Comparison of ENCODE assay signal across 8 mouse cellular contexts in genomic region chr12:55388478-55388877, GRCm38 (mm10). TPM values are rescaled to one million over a fixed set of nuclear protein-coding genes. Genes with fewer than 3 reads are reported as not detected.
DNase-seq lines count a peak whose midpoint lies in the region; ATAC-seq and TF ChIP-seq lines count a peak whose summit lies in the region.

No protein-coding gene starts in this region.

- DNase-seq in gastrocnemius, adult 18-20 months (ENCODE audit: low spot score) = peak; percentile 30
- no peak for DNase-seq in gastrocnemius, postnatal 36 days
- DNase-seq in A20 (ENCODE audit: low read depth, low spot score) = peak; percentile 90
- DNase-seq in adrenal gland, postnatal 36 days = peak; percentile 29 to 64
- peak; percentile 57 for DNase-seq in hindbrain, postnatal 0 days (ENCODE audit: low spot score)
- peak; percentile 28 for DNase-seq in lung, adult 2 months
- peak; percentile 50 to 84 for DNase-seq in spleen, postnatal 10 days (ENCODE audit: low spot score in 2 of 2)

- ATAC-seq in hindbrain, postnatal 0 days = peak; percentile 71
- no peak for ATAC-seq in forebrain, embryonic 13.5 days

- TF ChIP-seq CTCF in hindbrain, postnatal 0 days (IDR thresholded peaks at IDR 0.05; ENCODE audit: low read depth) = peak; percentile 55
- TF ChIP-seq CTCF in lung, adult 2 months (IDR thresholded peaks at IDR 0.05; ENCODE audit: insufficient read depth, low read length) = 0 out of 2 replicates have a peak, but pooled peaks have one; percentile 8

- TF ChIP-seq POLR2A in lung, adult 2 months (IDR thresholded peaks at IDR 0.05; ENCODE audit: borderline replicate concordance, extremely low read depth, low read depth, low read length) = no peak

- no peaks in the 10 kb centered on the region for H3K4me1 ChIP-seq in hindbrain, postnatal 0 days (ENCODE audit: insufficient read depth, low read length)
- H3K4me1 ChIP-seq in lung, adult 2 months (ENCODE audit: control insufficient read depth, insufficient read depth, low read length) = peaks cover 6% of the 10 kb centered on the region
- H3K4me1 ChIP-seq in forebrain, embryonic 13.5 days = peaks cover 7% of the 10 kb centered on the region

- H3K27me3 ChIP-seq in hindbrain, postnatal 0 days (ENCODE audit: insufficient read depth, low read length) = no peaks in the 10 kb centered on the region
- H3K27me3 ChIP-seq in forebrain, embryonic 13.5 days = no peaks in the 10 kb centered on the region

- no peaks in the 10 kb centered on the region for H3K9me3 ChIP-seq in hindbrain, postnatal 0 days (ENCODE audit: low read length)
- H3K9me3 ChIP-seq in forebrain, embryonic 13.5 days (replicated peaks) = no peaks in the 10 kb centered on the region

- H3K4me2 ChIP-seq in hindbrain, postnatal 0 days (ENCODE audit: low read depth, low read length) = no peak overlapping the region
- no peak overlapping the region for H3K4me2 ChIP-seq in forebrain, embryonic 13.5 days

- no peak overlapping the region for H3K27ac ChIP-seq in hindbrain, postnatal 0 days
- no peak overlapping the region for H3K27ac ChIP-seq in forebrain, embryonic 13.5 days

- WGBS in hindbrain, postnatal 0 days = 61% methylated on average over 6 of the region's 6 CpGs
- WGBS in lung, adult 2 months = 58% methylated on average over 6 of the region's 6 CpGs
- 72% methylated on average over 6 of the region's 6 CpGs for WGBS in forebrain, embryonic 13.5 days

- intact Hi-C loops in gastrocnemius, postnatal 36 days (cut with DNase I) = loop anchor here (5.0 kb wide), 1 partner anchor 109 kb away; no protein-coding TSS in a partner anchor

- no peaks in the 10 kb centered on the region for H3K36me3 ChIP-seq in hindbrain, postnatal 0 days (ENCODE audit: insufficient read depth, low read length)
- H3K36me3 ChIP-seq in forebrain, embryonic 13.5 days (ENCODE audit: poor library complexity, severe bottlenecking) = no peaks in the 10 kb centered on the region

- no peak overlapping the region for H3K4me3 ChIP-seq in hindbrain, postnatal 0 days (ENCODE audit: low read length)
- H3K4me3 ChIP-seq in lung, adult 2 months (replicated peaks; ENCODE audit: extremely low read depth, low read depth, low read length) = no peak overlapping the region
- no peak overlapping the region for H3K4me3 ChIP-seq in forebrain, embryonic 13.5 days

- no peak overlapping the region for H3K9ac ChIP-seq in hindbrain, postnatal 0 days (replicated peaks; ENCODE audit: low read length)
- H3K9ac ChIP-seq in forebrain, embryonic 13.5 days = no peak overlapping the region

RNA-seq across cellular contexts. Expression of gene Psma6, which starts 4.5 kb away (rescaled TPM):
- total RNA-seq in gastrocnemius, adult 18-20 months (2021) = 100 to 1,000 TPM; 162 TPM
- 100 to 1,000 TPM; 147 to 163 TPM for total RNA-seq in gastrocnemius, postnatal 36 days (2021)
- 100 to 1,000 TPM; 239 to 242 TPM for total RNA-seq in adrenal gland, postnatal 36 days (2021)
- total RNA-seq in hindbrain, postnatal 0 days (2014; rRNA removed) = 82.8 and 91.7 TPM in 2 replicates
- 444 and 446 TPM in 2 replicates for polyA plus RNA-seq in hindbrain, postnatal 0 days (2015; fragmentation: Nextera tagmentation; extraction: Ambion mirVana)
- 25.9 and 41.7 TPM in 2 replicates for polyA plus RNA-seq in lung, adult 2 months (2012; rRNA removed)
- polyA plus RNA-seq in forebrain, embryonic 13.5 days (2015; fragmentation: Nextera tagmentation; extraction: Ambion mirVana) = 505 and 510 TPM in 2 replicates

Comparison
In these comparisons a context has a peak if more than half of its experiments do, and no peak if none do; other contexts are left out.
1. DNase-seq: peak in gastrocnemius, adult 18-20 months (single experiment), A20 (single experiment), adrenal gland, postnatal 36 days (2 of 2), hindbrain, postnatal 0 days (single experiment), lung, adult 2 months (single experiment) and spleen, postnatal 10 days (2 of 2); none in gastrocnemius, postnatal 36 days (0 of 2).